Mouse (Mus musculus): ENCODE data around the gene Zfp345.
"Not testable (repeated sequence)": the region's sequence is repeated elsewhere in the genome, so short reads cannot be mapped to it uniquely, and the experiment has no call there.

Zfp345 gene

DNA sequence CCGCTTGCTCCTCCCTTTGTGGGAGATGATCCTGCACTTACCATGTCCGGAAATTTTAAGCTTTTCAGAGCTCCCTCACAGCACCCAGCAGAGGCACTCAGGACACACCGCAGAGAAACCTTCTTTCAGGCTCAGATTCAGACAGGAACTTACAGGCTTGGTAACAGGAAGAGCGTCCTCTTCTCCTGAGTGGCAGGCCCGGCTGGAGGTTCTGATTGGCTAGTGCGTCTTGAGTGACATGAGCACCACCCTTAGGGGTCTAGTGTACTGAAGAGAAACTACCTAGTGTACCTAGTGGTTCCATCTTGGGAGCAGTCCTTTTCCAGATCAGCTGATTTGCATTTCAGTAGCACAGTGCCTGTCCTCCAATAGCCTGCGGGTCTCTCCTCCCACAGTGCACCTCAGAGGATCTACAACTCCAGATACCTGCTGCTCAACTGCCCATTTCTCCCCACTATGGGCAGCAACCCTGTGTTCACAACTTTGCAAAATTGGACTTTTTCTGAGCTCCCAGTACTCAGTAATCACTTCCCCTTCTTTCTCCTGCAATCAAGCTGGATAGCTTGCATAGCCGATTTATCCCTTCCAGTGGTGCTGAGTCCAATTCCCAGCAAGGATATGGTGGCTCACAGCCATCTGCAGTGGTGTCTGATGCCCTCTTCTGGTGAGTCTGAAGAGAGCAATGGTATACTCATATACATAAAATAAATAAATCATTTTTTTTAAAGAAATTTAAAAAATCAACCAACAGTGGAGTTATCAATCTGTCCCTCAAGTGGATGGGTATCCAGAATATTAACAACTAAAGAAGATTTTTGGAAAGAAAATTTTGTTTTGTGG is at the start of gene Zfp345:
TSS of gene Zfp345 (minus strand) at position 153 of the 840 bp plus-strand sequence.
- peak in 1 of 2 experiments; percentile 5 for DNase-seq (ENCODE audit: low spot score in 2 of 2)

GRCm38 (mm10) chr2:150525703-150526207 is 40.9 kb upstream of the Zfp345 start:
- no peak for DNase-seq (ENCODE audit: low spot score in 2 of 2)

- DNase-seq (ENCODE audit: low spot score in 2 of 2), result no peak
These were observed 27.9 kb upstream of the Zfp345 start for GRCm38 (mm10) chr2:150512837-150513236.

- DNase-seq (ENCODE audit: low spot score in 2 of 2), result not testable (repeated sequence)
These were observed 15.5 kb upstream of the Zfp345 start for GRCm38 (mm10) chr2:150500124-150500973.

DNA sequence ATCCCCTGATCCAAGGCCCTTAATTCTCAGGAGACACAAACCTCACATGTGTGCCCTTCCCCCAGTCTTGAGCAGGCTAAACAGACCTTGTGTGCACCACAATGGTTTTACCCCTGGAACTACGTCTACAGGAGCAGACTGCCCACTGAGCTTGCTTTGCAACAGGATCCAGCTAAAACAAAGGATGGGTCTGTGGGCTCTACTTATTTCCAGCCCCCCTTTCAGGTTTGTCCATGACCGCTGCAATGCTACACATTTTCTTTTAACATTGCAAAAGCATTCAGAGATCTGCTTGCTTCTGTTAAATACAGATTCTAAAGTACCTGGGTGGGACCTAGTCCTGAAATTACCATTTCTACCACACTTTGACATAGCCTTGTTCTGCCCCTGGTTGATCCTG is 8.1 kb upstream of the Zfp345 start:
- no peak for DNase-seq (ENCODE audit: low spot score in 2 of 2)

GRCm38 (mm10) chr2:150451180-150451919 is 33.5 kb downstream of the Zfp345 start, which contains the start of gene Zfp442:
Zfp442 (minus strand) TSS chr2:150451486.
- DNase-seq (ENCODE audit: low spot score in 2 of 2), result peak; percentile 15 to 66

DNA sequence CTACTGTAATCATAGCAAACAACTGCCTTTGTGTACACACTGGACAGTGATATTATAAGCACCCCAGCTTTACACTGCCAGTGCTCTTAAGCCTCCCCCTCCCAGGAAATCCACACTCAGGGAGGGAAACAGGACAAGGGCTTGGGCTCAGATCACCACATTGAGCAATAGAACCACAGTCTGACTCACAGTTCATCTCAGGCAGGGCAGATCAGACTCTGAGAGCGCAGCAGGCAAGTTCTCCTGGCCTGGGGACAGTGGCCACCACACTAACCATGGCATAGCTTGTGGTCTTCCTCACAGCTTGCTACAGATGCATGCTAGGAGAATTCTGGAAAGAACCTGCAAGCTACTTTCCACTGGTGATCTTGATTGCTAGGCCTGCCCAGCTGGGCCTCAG is 45.8 kb downstream of the Zfp345 start:
- DNase-seq (ENCODE audit: low spot score in 2 of 2), result not testable (repeated sequence)
